Mouse (Mus musculus): ENCODE measurements at regions not wholly inside any gene's neighbourhood (a gene's known extent, or its start where the extent isn't known, plus 50 kb on each side); places are given as distances from the start of the nearest gene placed in this dataset.

GRCm38 (mm10) chr16:49580708-49581107, 118.3 kb upstream of the Ift57 start:
- DNase-seq: no peak

GRCm38 (mm10) chr16:49606500-49606899, 92.5 kb upstream of the Ift57 start:
- DNase-seq: no peak

- DNase-seq: no peak
Measured at GRCm38 (mm10) chr16:49614801-49615200, 84.2 kb upstream of the Ift57 start.

- DNase-seq: no peak
Measured at GRCm38 (mm10) chr16:49615342-49616020, 83.6 kb upstream of the Ift57 start.

DNA sequence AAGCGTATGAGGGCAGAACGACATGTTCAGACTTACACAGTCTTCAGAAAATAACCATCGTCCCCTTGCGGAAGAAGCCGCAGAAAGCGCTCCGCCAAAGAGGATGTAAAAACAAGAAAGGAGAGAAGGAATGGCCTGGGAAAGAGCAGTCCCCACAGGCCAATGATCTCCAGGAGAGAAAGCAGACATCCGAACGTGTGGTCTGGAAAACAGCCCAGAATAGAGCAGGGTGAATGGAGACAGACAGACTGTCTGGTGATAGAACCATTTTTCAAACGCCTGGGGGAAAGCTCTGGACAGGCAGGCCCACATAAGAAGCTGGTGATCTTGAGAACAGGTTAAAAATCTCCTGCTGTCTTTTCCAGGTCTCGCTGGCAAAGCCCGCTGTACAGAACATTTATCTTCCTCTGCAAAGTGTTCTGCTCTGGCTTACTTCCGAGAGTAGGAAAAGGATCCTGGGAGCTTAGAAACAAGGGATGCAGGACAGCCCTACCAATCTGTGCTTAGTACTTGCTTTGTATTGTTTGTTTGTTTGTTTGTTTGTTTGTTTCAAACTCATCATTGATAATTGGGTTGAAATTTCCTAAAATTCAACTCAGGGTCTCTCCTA, 82.7 kb upstream of the Ift57 start:
- no peak for DNase-seq

GRCm38 (mm10) chr16:49633502-49633901, 65.5 kb upstream of the Ift57 start:
- no peak for DNase-seq

DNA sequence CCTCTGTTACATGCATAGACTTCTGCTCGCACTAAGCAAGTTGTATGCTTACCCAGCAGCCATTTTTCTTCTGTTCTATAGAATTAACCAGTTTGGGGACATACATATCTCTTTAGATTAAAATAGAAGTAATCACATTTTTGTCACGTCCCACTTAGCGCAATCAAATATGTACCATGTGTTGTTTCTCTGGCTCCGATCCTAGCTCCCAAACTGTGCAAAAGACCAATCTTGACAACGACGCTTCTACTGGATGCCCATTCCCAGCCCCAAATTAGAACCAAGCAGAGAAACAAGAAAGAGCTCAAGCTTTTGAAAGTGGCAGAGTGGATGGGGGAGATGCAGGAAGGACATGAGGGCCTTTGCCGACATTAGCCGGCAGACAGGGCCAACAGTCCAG, 63.5 kb upstream of the Ift57 start:
- DNase-seq: no peak

DNA sequence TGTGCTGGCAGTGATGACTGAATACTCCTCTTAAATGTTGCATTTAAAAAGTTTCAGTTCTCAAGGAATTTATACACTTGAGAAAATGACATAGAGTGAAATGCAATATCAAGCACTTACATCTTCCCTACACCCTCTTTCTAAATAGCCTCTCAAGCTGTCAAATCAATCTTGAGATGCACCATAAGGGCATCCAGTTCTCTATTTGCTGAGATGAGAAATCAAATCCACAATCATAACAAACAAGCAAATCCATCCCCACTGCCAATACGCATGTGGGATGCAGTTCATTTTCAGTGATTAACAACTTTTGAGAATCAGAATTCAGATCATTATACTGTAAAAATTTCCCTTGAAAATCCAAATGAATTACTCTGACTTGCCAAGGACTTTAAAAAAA, 62.6 kb upstream of the Ift57 start:
- no peak for DNase-seq

- no peak for DNase-seq
Measured at GRCm38 (mm10) chr16:49642696-49643095, 56.3 kb upstream of the Ift57 start.

DNA sequence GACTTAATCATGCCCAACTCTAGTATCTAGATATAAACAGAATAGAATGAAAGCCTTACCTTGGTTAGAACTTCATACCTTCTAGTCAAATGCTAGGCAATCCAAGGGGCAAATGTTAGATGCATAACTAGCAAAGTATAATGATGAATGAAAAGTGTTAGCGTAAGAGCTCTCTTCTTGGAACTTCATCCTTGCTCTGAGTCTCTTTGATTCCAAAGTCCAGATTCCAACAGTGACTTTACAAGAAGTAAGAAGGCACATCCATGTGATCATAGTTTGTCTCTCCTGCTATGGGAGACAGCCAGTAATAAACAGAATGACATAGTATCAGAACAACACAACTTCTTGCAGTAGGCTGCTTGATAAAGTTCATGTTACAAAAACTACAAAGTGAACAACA, 54.6 kb upstream of the Ift57 start:
- no peak for DNase-seq

DNA sequence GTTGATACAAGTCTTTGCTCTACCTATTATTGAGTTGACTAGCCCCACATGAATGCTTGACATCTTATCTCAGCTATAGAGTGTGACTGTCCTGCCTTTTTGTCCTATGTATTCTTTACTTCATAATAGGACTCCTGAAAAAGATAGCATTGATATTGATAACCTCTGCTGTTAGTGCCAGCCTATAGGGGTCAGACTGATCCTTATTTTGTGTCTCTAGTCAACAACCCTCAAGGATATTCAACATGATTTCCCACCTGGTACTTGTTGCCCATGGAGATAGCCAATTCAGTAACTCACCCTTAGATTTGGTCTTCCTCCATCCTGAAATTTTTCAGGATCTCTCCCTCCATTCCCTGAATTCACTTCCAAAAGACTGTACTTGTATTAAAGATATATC, 52.6 kb upstream of the Ift57 start:
- no peak for DNase-seq
